Mouse (Mus musculus) megakaryocyte-erythroid progenitor cell, adult 5 weeks (primary cell): Measurements from ENCODE around the gene Hcst. TPM values are rescaled to one million over a fixed set of nuclear protein-coding genes. Genes with fewer than 3 reads are reported as not detected.

Experiments used
- polyA plus RNA-seq: library from polyadenylated mRNA; stranded (reverse); fragments of >175 nt; gene quantifications from 2 replicates; pipeline ENCODE4 v1.2.3, GENCODE M21; 2012

The Hcst gene
- 6.4 and 7.2 TPM in 2 replicates for polyA plus RNA-seq

GRCm38 (mm10) chr7:30419561-30420499, at the start of gene Hcst:
TSS of gene Hcst (minus strand) at chr7:30419854.

GRCm38 (mm10) chr7:30457629-30458330, 38.1 kb upstream of the Hcst start, which contains the start of the genes Kirrel2 and Nphs1:
TSS of gene Kirrel2 (minus strand) at chr7:30457690.
TSS of gene Nphs1 (plus strand) at chr7:30458315.

GRCm38 (mm10) chr7:30444971-30445751, 25.5 kb upstream of the Hcst start, which contains the start of gene Aplp1:
TSS of gene Aplp1 (minus strand) at chr7:30445535.

GRCm38 (mm10) chr7:30421175-30421889, 1.7 kb upstream of the Hcst start, which contains the start of gene Nfkbid:
TSS of gene Nfkbid (plus strand) at chr7:30421732.

GRCm38 (mm10) chr7:30413596-30413995, 6.1 kb downstream of the Hcst start, which contains the start of gene Tyrobp:
TSS of gene Tyrobp (plus strand) at chr7:30413760.

Other genes starting within 250 kb of the Hcst start
- 1.2 and 1.7 TPM in 2 replicates for gene Cox7a1, start 235.7 kb downstream of the Hcst start, polyA plus RNA-seq
- 138 TPM in 2 replicates for gene Capns1, start 221.0 kb downstream of the Hcst start, polyA plus RNA-seq
- gene Polr2i, start 187.9 kb downstream of the Hcst start, polyA plus RNA-seq = 66.8 and 89.4 TPM in 2 replicates
- gene Tbcb, start 187.6 kb downstream of the Hcst start, polyA plus RNA-seq = 42.3 and 54.7 TPM in 2 replicates
- 0.10 TPM in 2 replicates for gene Ovol3, start 184.1 kb downstream of the Hcst start, polyA plus RNA-seq
- 0.30 and 0.38 TPM in 2 replicates for gene Thap8, start 139.8 kb downstream of the Hcst start, polyA plus RNA-seq
- gene Wdr62, start 139.4 kb downstream of the Hcst start, polyA plus RNA-seq = 62.9 and 71.0 TPM in 2 replicates
- gene Clip3, start 128.1 kb downstream of the Hcst start, polyA plus RNA-seq = 0.36 and 0.95 TPM in 2 replicates
- 63.3 and 74.5 TPM in 2 replicates for gene Alkbh6, start 111.1 kb downstream of the Hcst start, polyA plus RNA-seq
- gene Syne4, start 105.0 kb downstream of the Hcst start, polyA plus RNA-seq = 1.6 and 2.0 TPM in 2 replicates
- 0.48 and 0.54 TPM in 2 replicates for gene E130208F15Rik, start 98.1 kb downstream of the Hcst start, polyA plus RNA-seq
- gene Sdhaf1, start 96.0 kb downstream of the Hcst start, polyA plus RNA-seq = 8.0 and 10.3 TPM in 2 replicates
- 0.11 TPM in 1 of 2 replicates, not detected in the other for gene Lrfn3, start 57.1 kb downstream of the Hcst start, polyA plus RNA-seq
- gene Tyrobp, start 6.1 kb downstream of the Hcst start, polyA plus RNA-seq = 186 and 336 TPM in 2 replicates
- 103 and 112 TPM in 2 replicates for gene Nfkbid, start 1.9 kb upstream of the Hcst start, polyA plus RNA-seq
- gene Aplp1, start 25.7 kb upstream of the Hcst start, polyA plus RNA-seq = 0.08 and 0.15 TPM in 2 replicates
- gene Kirrel2, start 37.8 kb upstream of the Hcst start, polyA plus RNA-seq = 0.05 and 0.13 TPM in 2 replicates
- not detected in 2 replicates for gene Nphs1, start 38.5 kb upstream of the Hcst start, polyA plus RNA-seq
- gene Prodh2, start 73.8 kb upstream of the Hcst start, polyA plus RNA-seq = not detected in 2 replicates
- 74.2 and 104 TPM in 2 replicates for gene Arhgap33, start 115.2 kb upstream of the Hcst start, polyA plus RNA-seq
- gene Hspb6, start 132.3 kb upstream of the Hcst start, polyA plus RNA-seq = 6.5 and 7.0 TPM in 2 replicates
- 20.5 and 24.2 TPM in 2 replicates for gene Proser3, start 132.4 kb upstream of the Hcst start, polyA plus RNA-seq
- 64.1 and 77.3 TPM in 2 replicates for gene Lin37, start 140.0 kb upstream of the Hcst start, polyA plus RNA-seq
- gene U2af1l4, start 143.4 kb upstream of the Hcst start, polyA plus RNA-seq = 86.2 and 92.8 TPM in 2 replicates
- gene Gm49396, start 143.5 kb upstream of the Hcst start, polyA plus RNA-seq = 3.0 and 6.0 TPM in 2 replicates
- gene Psenen, start 143.8 kb upstream of the Hcst start, polyA plus RNA-seq = 48.5 and 51.9 TPM in 2 replicates
- 8.8 and 9.3 TPM in 2 replicates for gene Igflr1, start 145.6 kb upstream of the Hcst start, polyA plus RNA-seq
- gene Kmt2b, start 168.9 kb upstream of the Hcst start, polyA plus RNA-seq = 80.2 and 109 TPM in 2 replicates
- gene Zbtb32, start 179.1 kb upstream of the Hcst start, polyA plus RNA-seq = 0.64 TPM in 1 of 2 replicates, not detected in the other
- gene Upk1a, start 193.0 kb upstream of the Hcst start, polyA plus RNA-seq = 0.46 and 0.82 TPM in 2 replicates
- gene Cox6b1, start 206.3 kb upstream of the Hcst start, polyA plus RNA-seq = 70.6 and 81.6 TPM in 2 replicates
- gene Etv2, start 216.0 kb upstream of the Hcst start, polyA plus RNA-seq = 0.23 and 0.25 TPM in 2 replicates
- 287 and 309 TPM in 2 replicates for gene Rbm42, start 230.5 kb upstream of the Hcst start, polyA plus RNA-seq
- 39.5 and 49.7 TPM in 2 replicates for gene Haus5, start 245.1 kb upstream of the Hcst start, polyA plus RNA-seq